Mouse (Mus musculus) neural tube, embryonic 13.5 days (tissue): Measurements from ENCODE around the gene Apela. TPM values are rescaled to one million over a fixed set of nuclear protein-coding genes. Genes with fewer than 3 reads are reported as not detected.

Source experiments
- ATAC-seq: fragments of 200-750 bp; cut with Nextera tagmentation; 2 replicates; pipeline ENCODE4 v1.8.0; 2017; ENCODE audit warnings: low read depth, mild to moderate bottlenecking, moderate TSS enrichment, moderate library complexity
- H3K27ac ChIP-seq: fragments of 300-500 bp; sonication (generic); replicated peaks from 2 replicates; pipeline ENCODE4 v1.5.1; 2015; ENCODE audit warnings: moderate library complexity, mild to moderate bottlenecking, inconsistent platforms
- H3K27me3 ChIP-seq: fragments of 300-500 bp; sonication (generic); 2 replicates; pipeline ENCODE4 v1.6.1; 2015; ENCODE audit warnings: mild to moderate bottlenecking, inconsistent platforms
- H3K36me3 ChIP-seq: fragments of 300-500 bp; sonication (generic); 2 replicates; pipeline ENCODE4 v1.6.1; 2015; ENCODE audit warnings: mild to moderate bottlenecking, inconsistent platforms
- H3K4me1 ChIP-seq: fragments of 300-500 bp; sonication (generic); replicated peaks from 2 replicates; pipeline ENCODE4 v1.6.1; 2015; ENCODE audit warnings: inconsistent platforms
- H3K4me2 ChIP-seq: fragments of 300-500 bp; sonication (generic); 2 replicates; pipeline ENCODE4 v1.6.1; 2015; ENCODE audit warnings: inconsistent platforms, mild to moderate bottlenecking, moderate library complexity
- H3K4me3 ChIP-seq: fragments of 300-500 bp; sonication (generic); 2 replicates; pipeline ENCODE4 v1.5.1; 2015; ENCODE audit warnings: mild to moderate bottlenecking, inconsistent platforms
- H3K9ac ChIP-seq: fragments of 300-500 bp; sonication (generic); 2 replicates; pipeline ENCODE4 v1.6.1; 2015; ENCODE audit warnings: moderate library complexity, mild to moderate bottlenecking, inconsistent platforms
- H3K9me3 ChIP-seq: fragments of 300-500 bp; sonication (generic); 2 replicates; pipeline ENCODE4 v1.6.1; 2016; ENCODE audit warnings: inconsistent platforms
- WGBS: fragments of 180-500 bp; shearing (Covaris S2); methylation state at CpG from one replicate; pipeline ENCODE4 v1.1.7; 2015; 5-methylcytosine and 5-hydroxymethylcytosine counted together
- polyA plus RNA-seq: library from polyadenylated mRNA; unstranded; fragments of >200 nt; fragmentation: Nextera tagmentation; extraction: Ambion mirVana; gene quantifications from 2 replicates; pipeline ENCODE4 v1.2.1, GENCODE M21; 2015

The Apela gene
- 5.7 and 5.8 TPM in 2 replicates for polyA plus RNA-seq

GRCm38 (mm10) chr8:65037117-65037533, at the start of gene Apela:
Gene Apela (minus strand): TSS chr8:65037336.
- no peak within 1 kb of the TSS for H3K27ac ChIP-seq
- peaks cover 37% of the 10 kb centered on the region for H3K4me1 ChIP-seq
- H3K27me3 ChIP-seq, result no peaks in the 10 kb centered on the region
- H3K4me2 ChIP-seq, result peak within 1 kb of the TSS; percentile 59
- WGBS, result under 1% methylated on average over 8 of the region's 8 CpGs
- H3K4me3 ChIP-seq, result peak within 1 kb of the TSS; percentile 34
- peak within 1 kb of the TSS; percentile 49; the same call in 1 of the 2 replicates for H3K9ac ChIP-seq
- ATAC-seq, result peak; percentile 70
- H3K9me3 ChIP-seq, result no peaks in the 10 kb centered on the region
- no peaks in the 10 kb centered on the region for H3K36me3 ChIP-seq

DNA sequence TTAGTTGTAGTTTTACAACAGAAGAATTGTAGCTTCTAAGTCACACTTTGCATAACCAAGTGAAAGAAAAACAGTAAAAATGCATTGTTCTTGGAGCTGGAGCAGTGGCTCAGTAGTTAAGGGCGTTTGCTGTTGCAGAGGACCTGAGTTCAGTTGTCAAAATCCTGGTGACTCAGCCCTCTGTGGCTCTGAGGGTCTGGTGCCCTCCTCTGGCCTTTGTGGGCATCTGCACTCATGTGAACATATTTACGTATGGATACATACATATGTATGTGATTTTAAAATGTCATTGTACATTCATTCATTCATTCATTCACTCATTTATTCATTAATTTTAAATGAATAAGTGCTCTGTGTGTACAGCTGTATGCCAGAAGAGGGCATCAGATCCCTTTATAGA, 48.5 kb upstream of the Apela start:
- H3K4me2 ChIP-seq, result no peak overlapping the region

DNA sequence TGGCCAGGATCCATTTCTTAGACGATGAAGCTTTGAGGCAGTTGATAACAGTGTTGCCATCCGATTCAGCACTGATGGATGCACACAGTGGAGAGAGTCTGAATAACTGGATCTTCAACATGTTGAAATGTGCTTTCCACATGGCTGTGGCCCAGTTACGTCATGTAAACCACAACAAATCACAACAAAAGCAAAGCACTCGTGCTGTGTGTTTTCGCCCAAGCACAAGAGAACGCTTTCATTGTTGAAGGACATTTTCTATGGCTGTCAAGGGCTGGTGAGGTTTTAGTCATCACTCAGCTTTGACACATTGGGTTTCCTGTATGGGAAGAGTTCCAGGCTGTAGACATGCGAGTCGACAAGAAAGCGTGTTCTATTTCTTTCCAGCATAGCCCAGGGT, 43.6 kb upstream of the Apela start:
- H3K36me3 ChIP-seq, result no peaks in the 10 kb centered on the region
- no peaks in the 10 kb centered on the region for H3K4me1 ChIP-seq
- H3K9ac ChIP-seq, result no peak overlapping the region
- H3K27me3 ChIP-seq, result no peaks in the 10 kb centered on the region
- H3K4me2 ChIP-seq, result no peak overlapping the region
- no peak for ATAC-seq
- 82% methylated on average over 9 of the region's 9 CpGs for WGBS
- H3K9me3 ChIP-seq, result no peaks in the 10 kb centered on the region
- H3K4me3 ChIP-seq, result no peak overlapping the region
- H3K27ac ChIP-seq, result no peak overlapping the region

More for the DNA sequence above, 48.5 kb upstream of the Apela start:
- Histone ChIP-seq H3K4me3 (no peak overlapping the region), H3K9ac (no peak overlapping the region), H3K9me3 (no peaks in the 10 kb centered on the region), H3K27ac (no peak overlapping the region), H3K27me3 (no peaks in the 10 kb centered on the region), H3K4me1 (peaks cover 5% of the 10 kb centered on the region), H3K36me3 (no peaks in the 10 kb centered on the region)
- ATAC-seq, result no peak
- 77% methylated on average over 2 of the region's 2 CpGs for WGBS

DNA sequence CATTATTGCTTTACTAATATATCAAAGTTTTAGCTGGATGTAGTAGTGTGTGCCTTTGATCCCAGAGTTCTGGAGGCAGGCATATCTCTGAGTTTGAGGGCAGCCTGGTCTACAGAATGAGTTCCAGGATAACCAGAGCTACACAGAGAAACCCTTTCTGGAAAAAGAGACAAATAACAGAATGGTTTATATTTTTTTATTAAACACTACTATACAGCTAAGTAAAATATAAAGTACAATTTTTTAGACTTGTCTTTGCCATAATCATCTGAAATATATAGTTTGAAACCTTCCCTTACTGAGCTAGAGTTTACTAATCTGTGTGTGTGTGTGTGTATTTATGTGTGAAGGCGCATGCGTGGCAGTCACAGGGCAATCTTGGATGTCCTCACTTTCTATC, 37.6 kb upstream of the Apela start, which contains the start of gene Gm10663:
Gm10663 (plus strand) TSS at position 301 of the 400 bp plus-strand sequence.
- no peaks in the 10 kb centered on the region for H3K27me3 ChIP-seq
- no peak for ATAC-seq
- 88% methylated on average over 2 of the region's 2 CpGs for whole genome bisulfite sequencing
- no peak within 1 kb of the TSS for H3K27ac ChIP-seq
- no peak within 1 kb of the TSS for H3K4me2 ChIP-seq
- no peak within 1 kb of the TSS for H3K4me3 ChIP-seq
- H3K4me1 ChIP-seq, result no peaks in the 10 kb centered on the region
- no peaks in the 10 kb centered on the region for H3K36me3 ChIP-seq
- no peak within 1 kb of the TSS for H3K9ac ChIP-seq
- no peaks in the 10 kb centered on the region for H3K9me3 ChIP-seq

DNA sequence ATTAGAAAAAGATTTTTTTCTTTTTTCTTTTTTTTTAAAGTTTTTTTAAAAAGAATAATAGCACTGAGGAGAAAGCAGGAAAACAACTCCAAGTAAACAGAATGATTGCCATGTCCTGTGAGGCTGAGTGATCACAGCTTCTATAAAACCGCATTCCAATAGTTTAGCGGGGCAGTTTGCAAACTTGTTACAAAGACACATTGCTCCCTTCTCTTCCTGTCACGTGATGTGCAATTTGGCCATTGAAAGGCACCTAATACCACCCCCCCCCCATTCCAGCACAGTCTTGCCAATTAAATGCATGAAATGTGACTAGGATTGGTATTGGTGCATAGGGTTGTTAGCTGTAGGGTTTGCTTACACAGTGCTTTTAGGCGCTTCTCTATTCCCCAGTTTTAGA, 33.9 kb upstream of the Apela start:
- no peak overlapping the region for H3K4me3 ChIP-seq
- no peak overlapping the region for H3K4me2 ChIP-seq
- no peaks in the 10 kb centered on the region for H3K27me3 ChIP-seq
- ATAC-seq, result no peak
- H3K27ac ChIP-seq, result no peak overlapping the region
- no peaks in the 10 kb centered on the region for H3K9me3 ChIP-seq
- H3K4me1 ChIP-seq, result no peaks in the 10 kb centered on the region; the same call in 1 of the 2 replicates
- H3K9ac ChIP-seq, result no peak overlapping the region
- H3K36me3 ChIP-seq, result no peaks in the 10 kb centered on the region
- 54% methylated on average over 4 of the region's 4 CpGs for WGBS

DNA sequence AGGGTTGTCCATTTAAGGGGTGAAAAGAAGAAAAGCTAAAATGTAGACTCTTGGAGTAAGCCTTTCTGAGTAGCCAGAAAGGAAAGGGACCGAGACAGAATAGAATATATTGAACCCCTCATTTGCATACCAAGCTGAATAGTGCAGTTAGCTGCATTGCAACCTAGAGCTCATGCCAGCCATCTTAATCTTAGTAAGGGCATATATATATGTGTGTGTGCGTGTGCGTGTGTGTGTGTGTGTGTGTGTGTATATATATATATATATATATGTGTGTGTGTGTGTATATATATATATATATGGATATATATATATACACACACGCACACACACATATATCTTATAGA, 31.3 kb upstream of the Apela start:
- H3K4me2 ChIP-seq, result peak overlapping the region; percentile 12; the same call in 1 of the 2 replicates
- H3K27me3 ChIP-seq, result no peaks in the 10 kb centered on the region
- H3K27ac ChIP-seq, result no peak overlapping the region
- no peak overlapping the region for H3K4me3 ChIP-seq
- WGBS, result 58% methylated on average over 4 of the region's 4 CpGs
- no peaks in the 10 kb centered on the region for H3K9me3 ChIP-seq
- no peak overlapping the region for H3K9ac ChIP-seq
- H3K36me3 ChIP-seq, result no peaks in the 10 kb centered on the region
- peak; percentile 63 for ATAC-seq
- no peaks in the 10 kb centered on the region; the same call in 1 of the 2 replicates for H3K4me1 ChIP-seq

DNA sequence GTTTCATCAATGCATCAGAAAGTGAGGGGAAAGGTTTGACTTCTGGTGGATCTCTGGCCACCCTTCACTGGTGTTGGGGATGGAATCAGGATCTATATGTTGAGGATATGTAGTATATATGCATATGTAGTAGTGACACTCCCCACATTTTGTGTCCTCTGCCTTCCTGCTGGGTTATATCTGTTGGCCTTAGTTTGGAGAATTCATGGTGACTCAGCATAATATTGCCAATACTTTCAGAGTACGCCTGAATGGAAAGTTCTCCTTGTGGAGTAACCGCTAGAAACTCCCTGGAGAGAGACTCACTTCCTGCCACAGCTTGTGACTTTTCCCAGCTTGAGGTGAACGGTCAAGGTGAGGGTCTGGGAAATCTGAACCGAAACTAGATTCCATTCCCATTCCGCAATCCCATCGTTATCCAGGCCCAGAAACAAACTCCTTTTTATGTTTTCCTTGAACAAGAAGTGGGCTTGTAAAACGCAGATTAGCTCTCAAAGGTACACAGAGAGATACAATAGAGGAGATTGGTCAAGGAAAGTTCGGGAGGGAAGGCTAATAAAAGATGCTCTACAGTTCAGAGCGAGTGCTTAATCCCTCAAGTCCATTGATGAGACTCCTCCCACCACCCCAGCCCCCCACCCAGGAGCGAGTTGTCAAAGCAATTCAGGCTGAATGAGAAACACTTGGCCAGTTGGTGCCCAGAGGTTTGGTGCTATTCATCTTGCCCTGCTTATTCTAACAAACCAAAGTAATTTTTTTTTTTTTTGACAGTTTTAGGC, 30.7 kb upstream of the Apela start:
- H3K4me3 ChIP-seq, result no peak overlapping the region
- no peak overlapping the region for H3K27ac ChIP-seq
- no peak overlapping the region for H3K9ac ChIP-seq
- H3K4me1 ChIP-seq, result no peaks in the 10 kb centered on the region; the same call in 1 of the 2 replicates
- no peaks in the 10 kb centered on the region for H3K27me3 ChIP-seq
- H3K4me2 ChIP-seq, result peak overlapping the region; percentile 12; the same call in 1 of the 2 replicates
- peak; percentile 56 for ATAC-seq
- H3K36me3 ChIP-seq, result no peaks in the 10 kb centered on the region
- H3K9me3 ChIP-seq, result no peaks in the 10 kb centered on the region
- 19% methylated on average over 10 of the region's 10 CpGs for WGBS

GRCm38 (mm10) chr8:65067031-65067430, 29.9 kb upstream of the Apela start:
- H3K4me1 ChIP-seq, result no peaks in the 10 kb centered on the region; the same call in 1 of the 2 replicates
- WGBS, result 91% methylated on average over 4 of the region's 4 CpGs
- H3K27ac ChIP-seq, result no peak overlapping the region
- H3K9me3 ChIP-seq, result no peaks in the 10 kb centered on the region
- no peak overlapping the region for H3K4me3 ChIP-seq
- H3K27me3 ChIP-seq, result no peaks in the 10 kb centered on the region
- no peaks in the 10 kb centered on the region for H3K36me3 ChIP-seq
- no peak overlapping the region for H3K9ac ChIP-seq
- no peak for ATAC-seq
- no peak overlapping the region for H3K4me2 ChIP-seq

- H3K36me3 ChIP-seq, result no peaks in the 10 kb centered on the region
- H3K4me3 ChIP-seq, result no peak overlapping the region
These were observed 28.5 kb upstream of the Apela start for GRCm38 (mm10) chr8:65065622-65066021.

DNA sequence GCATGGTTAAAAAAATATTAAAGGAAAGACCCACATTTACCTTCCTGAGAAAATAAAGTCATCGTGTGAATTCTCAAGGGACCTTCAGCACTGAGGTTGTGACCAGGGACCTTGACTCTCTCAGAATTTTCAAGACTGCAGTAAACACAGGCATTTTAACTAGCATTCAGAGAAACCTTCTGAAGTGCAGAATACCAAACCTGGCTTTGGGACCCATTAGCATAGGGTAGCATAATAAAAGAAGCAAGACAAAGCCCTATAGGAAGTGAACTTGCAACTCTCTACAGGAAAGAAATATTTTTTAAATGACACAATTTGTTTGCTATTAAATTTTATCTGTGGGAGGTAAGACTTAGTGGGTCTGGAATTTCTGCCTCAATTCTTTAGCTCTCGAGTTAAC, 26.9 kb upstream of the Apela start:
- no peak overlapping the region for H3K4me2 ChIP-seq
- H3K27me3 ChIP-seq, result no peaks in the 10 kb centered on the region
- WGBS, result 38% methylated on average over 2 of the region's 2 CpGs
- no peaks in the 10 kb centered on the region for H3K36me3 ChIP-seq
- H3K9me3 ChIP-seq, result no peaks in the 10 kb centered on the region
- no peak overlapping the region for H3K27ac ChIP-seq
- H3K9ac ChIP-seq, result no peak overlapping the region
- H3K4me3 ChIP-seq, result no peak overlapping the region
- ATAC-seq, result no peak
- no peaks in the 10 kb centered on the region; the same call in 1 of the 2 replicates for H3K4me1 ChIP-seq

More at GRCm38 (mm10) chr8:65065622-65066021, 28.5 kb upstream of the Apela start:
- Histone ChIP-seq H3K9me3 (no peaks in the 10 kb centered on the region), H3K27me3 (no peaks in the 10 kb centered on the region), H3K4me2 (no peak overlapping the region), H3K27ac (no peak overlapping the region), H3K9ac (no peak overlapping the region), H3K4me1 (no peaks in the 10 kb centered on the region; the same call in 1 of the 2 replicates)
- WGBS, result 91% methylated on average over 3 of the region's 3 CpGs
- ATAC-seq, result no peak

DNA sequence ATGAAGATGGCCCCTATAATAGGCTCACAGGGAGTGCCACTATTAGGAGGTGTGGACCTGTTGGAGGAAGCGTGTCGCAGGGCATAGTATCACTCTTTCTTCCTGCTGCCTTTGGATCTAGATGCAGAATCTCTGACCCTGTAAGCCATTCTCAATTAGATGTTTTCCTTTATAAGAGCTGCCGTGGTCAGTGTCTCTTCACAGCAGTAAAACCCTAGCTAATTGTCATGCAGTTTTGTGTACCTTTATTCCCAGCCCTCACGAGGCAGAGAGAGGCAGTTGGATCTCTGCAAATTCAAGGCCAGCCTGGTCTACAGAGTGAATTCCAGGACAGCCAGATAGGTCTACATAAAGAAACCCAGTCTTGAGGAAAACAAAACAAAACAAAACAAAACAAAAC, 25.1 kb upstream of the Apela start:
- Histone ChIP-seq H3K4me1 (no peaks in the 10 kb centered on the region), H3K9ac (no peak overlapping the region), H3K36me3 (no peaks in the 10 kb centered on the region), H3K27me3 (no peaks in the 10 kb centered on the region), H3K27ac (no peak overlapping the region), H3K4me2 (no peak overlapping the region), H3K9me3 (no peaks in the 10 kb centered on the region), H3K4me3 (no peak overlapping the region)
- WGBS, result 64% methylated on average over 4 of the region's 4 CpGs
- ATAC-seq, result no peak

GRCm38 (mm10) chr8:65056722-65057121, 19.6 kb upstream of the Apela start:
- H3K4me2 ChIP-seq, result no peak overlapping the region
- H3K36me3 ChIP-seq, result no peaks in the 10 kb centered on the region
- no peak for ATAC-seq
- H3K4me1 ChIP-seq, result peaks cover 8% of the 10 kb centered on the region; the same call in 1 of the 2 replicates
- H3K9me3 ChIP-seq, result no peaks in the 10 kb centered on the region
- no peak overlapping the region for H3K4me3 ChIP-seq
- no peak overlapping the region for H3K9ac ChIP-seq
- no peak overlapping the region for H3K27ac ChIP-seq
- 92% methylated on average over 4 of the region's 4 CpGs for WGBS
- no peaks in the 10 kb centered on the region for H3K27me3 ChIP-seq
